Mouse (Mus musculus): ENCODE data around the gene Plekhm3.

DNA sequence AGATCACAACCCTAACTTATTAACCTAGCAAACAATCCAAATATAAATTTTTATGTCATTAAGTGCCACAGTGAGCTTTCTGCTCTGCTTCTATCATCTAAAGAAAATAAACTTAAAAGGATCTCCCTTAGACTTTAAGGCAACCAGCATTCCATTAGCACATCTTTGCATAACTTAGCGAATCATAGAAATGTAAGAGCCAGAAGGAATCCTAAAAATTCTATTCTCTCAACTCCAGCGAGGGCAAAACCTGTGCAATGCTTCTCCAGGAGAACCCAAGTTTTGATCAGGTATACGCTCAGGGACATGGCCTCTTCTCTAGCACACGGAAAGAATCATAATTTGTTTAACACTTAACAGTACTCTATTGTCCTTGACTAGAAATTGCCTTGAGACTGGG is 27.0 kb downstream of the Plekhm3 start:
- TF ChIP-seq CTCF (IDR thresholded peaks at IDR 0.05; ENCODE audit: control insufficient read depth, insufficient read depth, insufficient read length) = no peak
- no peak for TF ChIP-seq FOSL1 (IDR thresholded peaks at IDR 0.05; ENCODE audit: insufficient read depth, low read length, poor library complexity, severe bottlenecking)

Data from C2C12 (cell line).